Mouse (Mus musculus) NIH3T3 (cell line): ENCODE data around the gene Pik3ap1.

Source experiments
- DNase-seq: peaks from one replicate; pipeline ENCODE4 v3.0.0-alpha.2; 2012; ENCODE audit warnings: low read depth

Gene Pik3ap1

DNA sequence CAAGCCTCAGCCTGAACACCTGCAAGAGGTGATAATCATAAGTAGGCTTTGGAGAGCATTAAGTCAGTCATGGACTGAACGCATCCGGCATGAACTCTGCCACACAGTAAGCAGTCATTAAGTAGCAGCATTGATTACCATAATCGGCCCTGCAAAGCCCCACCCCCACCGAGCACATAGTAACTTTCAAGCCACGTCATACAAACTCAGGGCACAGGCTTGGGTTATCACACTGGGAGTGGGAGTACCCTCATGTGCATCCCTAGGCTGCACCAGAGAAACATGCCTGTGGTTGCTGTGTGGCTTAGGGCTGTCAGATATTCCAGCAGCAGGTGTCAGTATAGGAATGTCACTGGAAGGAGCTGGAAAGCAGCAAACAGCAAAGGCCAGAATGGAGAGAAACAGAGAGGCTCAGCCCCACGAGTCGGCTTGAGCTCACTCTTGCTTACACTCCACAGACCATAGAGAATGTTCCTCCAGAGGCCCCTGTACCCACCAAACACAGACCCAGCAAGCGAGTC is 105.1 kb downstream of the Pik3ap1 start:
- DNase-seq: no peak

GRCm38 (mm10) chr19:41278606-41279005 is 106.3 kb downstream of the Pik3ap1 start:
- DNase-seq: no peak

- DNase-seq: no peak
These were observed 109.3 kb downstream of the Pik3ap1 start for GRCm38 (mm10) chr19:41275588-41275987.

- DNase-seq: no peak
These were observed 114.0 kb downstream of the Pik3ap1 start for GRCm38 (mm10) chr19:41270906-41271305.

- peak; percentile 95 for DNase-seq
These were observed 114.7 kb downstream of the Pik3ap1 start for GRCm38 (mm10) chr19:41270151-41270727.

DNA sequence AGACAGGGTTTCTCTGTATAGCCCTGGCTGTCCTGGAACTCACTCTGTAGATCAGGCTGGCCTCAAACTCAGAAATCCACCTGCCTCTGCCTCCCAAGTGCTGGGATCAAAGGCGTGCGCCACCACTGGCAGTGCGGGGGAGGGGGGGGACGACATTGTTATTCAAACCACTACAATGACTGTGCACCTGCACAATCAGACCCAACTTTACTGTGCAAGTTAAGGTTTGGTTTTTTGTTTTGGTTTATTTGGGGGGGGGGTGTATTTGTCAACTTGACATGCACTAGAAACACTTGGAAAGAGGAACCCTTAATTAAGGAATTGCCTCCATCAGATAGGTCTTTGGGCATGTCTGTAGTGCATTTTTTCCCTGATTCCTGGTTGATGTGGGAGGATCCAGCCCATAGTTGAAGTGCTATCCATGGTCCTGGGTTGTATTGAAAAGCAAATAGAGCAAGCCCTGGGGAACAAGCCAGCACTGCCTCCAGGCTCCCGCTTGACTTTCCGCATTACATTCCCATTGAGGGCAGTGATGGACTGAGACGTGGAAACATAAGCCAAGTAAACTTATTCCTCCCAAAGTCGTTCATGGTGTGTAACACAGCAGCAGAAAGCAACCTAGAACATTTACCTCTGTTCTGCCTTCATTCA is 118.5 kb downstream of the Pik3ap1 start:
- peak; percentile 33 for DNase-seq

GRCm38 (mm10) chr19:41264331-41264799 is 120.5 kb downstream of the Pik3ap1 start:
- DNase-seq: no peak

DNA sequence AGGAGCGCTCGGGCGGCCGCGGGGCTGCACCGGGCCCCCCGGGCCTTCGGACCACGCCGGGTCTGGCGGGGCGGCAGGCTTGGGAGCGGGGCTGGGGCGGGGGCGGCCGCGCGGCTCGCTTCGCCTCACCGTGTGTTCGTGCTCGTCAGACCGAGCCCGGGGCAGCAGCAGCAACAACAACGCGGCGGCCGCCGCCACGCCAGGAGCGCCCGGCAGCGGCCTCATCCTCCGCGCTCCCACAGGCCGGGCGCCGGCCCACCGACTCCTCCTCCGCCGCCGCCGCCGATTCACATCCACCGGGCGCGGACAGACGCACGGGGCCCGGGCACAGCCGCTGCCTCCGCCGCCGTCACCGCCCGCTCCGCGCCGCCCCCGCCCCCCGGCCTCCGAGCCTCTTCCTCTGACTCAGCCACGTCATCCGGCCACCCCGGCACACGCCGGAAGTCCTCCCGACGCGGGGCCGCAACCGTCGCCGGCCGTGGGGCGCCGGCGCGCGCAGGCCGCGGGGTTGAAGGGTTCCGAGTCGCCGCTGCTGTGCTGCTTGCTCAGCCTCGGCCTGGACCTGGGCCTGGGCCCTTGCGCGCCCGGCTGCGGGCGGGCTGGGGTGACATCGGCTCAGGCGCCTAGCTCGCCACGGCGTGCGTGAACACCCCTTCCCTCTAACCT is 121.1 kb downstream of the Pik3ap1 start, which contains the start of gene Tm9sf3:
Gene Tm9sf3 (minus strand): TSS at position 368 of the 666 bp plus-strand sequence.
- peak; percentile 95 for DNase-seq

GRCm38 (mm10) chr19:41262712-41263629 is 121.9 kb downstream of the Pik3ap1 start:
- DNase-seq: peak; percentile 81

- no peak for DNase-seq
These were observed 124.2 kb downstream of the Pik3ap1 start for GRCm38 (mm10) chr19:41260736-41261135.

- no peak for DNase-seq
These were observed 125.6 kb downstream of the Pik3ap1 start for GRCm38 (mm10) chr19:41259256-41259655.

GRCm38 (mm10) chr19:41258707-41259106 is 126.2 kb downstream of the Pik3ap1 start:
- peak; percentile 67 for DNase-seq

DNA sequence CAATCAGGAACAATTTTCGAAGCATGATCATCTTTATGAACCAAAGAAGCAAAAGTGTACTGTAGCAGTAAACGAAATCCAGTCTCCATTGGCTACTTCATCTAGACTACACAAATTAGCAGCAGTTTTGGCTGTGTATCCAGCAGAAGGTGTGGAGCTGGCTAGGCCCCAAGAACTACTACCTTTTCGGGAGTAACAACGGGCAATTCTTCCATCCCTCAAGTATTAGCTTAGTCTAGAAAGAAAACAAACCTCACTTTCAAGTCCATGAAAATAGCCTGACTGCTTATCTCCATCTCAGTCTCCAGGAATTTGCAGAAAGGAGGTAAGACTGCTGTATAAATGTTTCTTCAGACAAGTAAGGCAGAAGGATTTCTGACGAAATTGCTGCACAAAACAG is 130.3 kb downstream of the Pik3ap1 start:
- DNase-seq: no peak

DNA sequence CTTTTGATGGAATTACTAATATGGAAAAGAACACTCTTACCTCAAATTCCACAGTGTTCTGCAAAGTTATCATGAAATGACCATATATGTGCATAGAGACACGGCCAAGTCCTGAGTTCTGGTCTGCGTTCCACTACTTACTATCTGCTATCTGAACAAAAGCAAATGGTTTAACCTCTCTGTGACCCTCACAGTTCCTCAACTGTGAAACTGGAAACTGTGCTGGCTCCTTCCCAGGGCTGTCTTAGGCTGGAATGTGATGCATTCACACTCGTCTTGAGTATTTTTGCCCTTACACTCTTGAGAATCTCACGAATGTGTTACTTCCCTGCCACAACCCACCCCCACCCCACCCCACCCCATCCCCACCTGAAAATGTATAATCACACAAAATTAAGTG is 135.9 kb downstream of the Pik3ap1 start:
- DNase-seq: peak; percentile 61

DNA sequence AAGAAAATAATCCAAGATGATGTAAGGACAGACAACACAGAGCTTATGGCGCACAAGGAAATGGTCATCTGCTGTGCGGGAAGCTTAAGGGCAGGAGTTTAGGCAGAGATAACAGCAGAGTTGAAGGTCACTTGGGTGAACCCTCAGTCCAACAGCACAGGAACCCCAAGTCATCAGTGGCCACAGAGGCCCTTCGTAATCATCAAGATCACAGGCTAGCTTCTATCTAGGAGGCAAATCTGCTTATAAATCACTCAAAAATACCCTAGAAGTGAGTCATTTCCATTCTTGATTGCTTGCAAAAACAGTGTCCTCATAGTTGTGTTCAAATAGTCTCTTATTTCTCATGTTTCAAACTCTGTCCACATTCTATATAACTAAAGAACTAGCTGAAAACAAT is 136.6 kb downstream of the Pik3ap1 start:
- DNase-seq: peak; percentile 31

DNA sequence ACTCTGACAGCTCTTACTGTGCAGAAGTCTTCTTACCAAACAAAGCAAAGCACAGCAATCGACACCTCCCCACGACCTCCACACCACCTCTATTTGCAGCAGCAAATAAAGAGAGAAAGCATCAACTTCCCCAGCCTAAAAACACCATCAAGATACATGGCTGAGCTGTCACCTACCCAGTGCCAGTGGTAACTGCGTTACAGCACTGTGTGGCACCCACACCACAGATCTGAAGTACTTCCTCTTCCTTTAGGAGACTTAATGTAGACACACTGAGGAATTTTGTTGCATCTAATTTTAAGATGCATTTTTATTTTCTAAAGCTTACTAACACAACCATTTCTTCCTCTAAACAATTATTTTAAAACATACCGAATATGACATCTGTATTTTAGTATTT is 138.6 kb downstream of the Pik3ap1 start:
- DNase-seq: no peak

GRCm38 (mm10) chr19:41244581-41244980 is 140.3 kb downstream of the Pik3ap1 start:
- peak; percentile 79 for DNase-seq

GRCm38 (mm10) chr19:41241997-41242396 is 142.9 kb downstream of the Pik3ap1 start:
- DNase-seq: no peak

DNA sequence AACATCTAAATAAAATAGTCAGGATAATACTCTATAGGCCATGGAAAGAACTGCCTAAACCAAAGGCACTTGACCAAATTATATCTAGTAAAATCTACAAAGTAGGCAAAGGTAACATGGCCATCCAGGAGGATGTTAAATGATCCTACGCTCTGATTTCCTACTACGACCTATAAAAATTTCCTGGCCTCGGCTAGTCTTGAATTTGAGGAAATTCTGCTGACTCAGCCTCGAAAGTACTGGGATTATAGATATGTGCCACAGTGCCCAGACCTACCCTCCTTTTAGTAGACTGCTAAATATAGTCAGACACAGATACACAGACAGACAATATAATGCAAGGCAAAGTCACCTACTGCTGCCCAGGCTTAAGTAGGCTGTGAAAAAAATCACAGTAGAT is 151.2 kb downstream of the Pik3ap1 start:
- no peak for DNase-seq
